Mouse (Mus musculus) midbrain, embryonic 12.5 days (tissue): ENCODE measurements around the gene Clcn3. TPM values are rescaled to one million over a fixed set of nuclear protein-coding genes. Genes with fewer than 3 reads are reported as not detected.

ENCODE experiments used
- ATAC-seq: fragments of 200-750 bp; cut with Nextera tagmentation; 2 replicates; pipeline ENCODE4 v1.8.0; 2017; ENCODE audit warnings: low read depth, moderate TSS enrichment, moderate library complexity; ENCODE audit not compliant: low FRiP score
- H3K27ac ChIP-seq: fragments of 300-500 bp; sonication (generic); replicated peaks from 2 replicates; pipeline ENCODE4 v1.5.1; 2016; ENCODE audit warnings: mild to moderate bottlenecking
- H3K27me3 ChIP-seq: fragments of 300-500 bp; sonication (generic); 2 replicates; pipeline ENCODE4 v1.6.1; 2016; ENCODE audit warnings: mild to moderate bottlenecking
- H3K36me3 ChIP-seq: fragments of 300-500 bp; sonication (generic); 2 replicates; pipeline ENCODE4 v1.6.1; 2016
- H3K4me1 ChIP-seq: fragments of 300-500 bp; sonication (generic); 2 replicates; pipeline ENCODE4 v1.6.1; 2016
- H3K4me2 ChIP-seq: fragments of 300-500 bp; sonication (generic); replicated peaks from 2 replicates; pipeline ENCODE4 v1.6.1; 2016; ENCODE audit warnings: mild to moderate bottlenecking, moderate library complexity
- H3K4me3 ChIP-seq: fragments of 300-500 bp; sonication (generic); 2 replicates; pipeline ENCODE4 v1.5.1; 2016; ENCODE audit warnings: mild to moderate bottlenecking
- H3K9ac ChIP-seq: fragments of 300-500 bp; sonication (generic); replicated peaks from 2 replicates; pipeline ENCODE4 v1.6.1; 2016; ENCODE audit warnings: mild to moderate bottlenecking, moderate library complexity
- H3K9me3 ChIP-seq: fragments of 300-500 bp; sonication (generic); 2 replicates; pipeline ENCODE4 v1.6.1; 2016; ENCODE audit warnings: mild to moderate bottlenecking
- WGBS: fragments of 180-500 bp; shearing (Covaris S2); methylation state at CpG from one replicate; pipeline ENCODE4 v1.1.7; 2016; 5-methylcytosine and 5-hydroxymethylcytosine counted together
- polyA plus RNA-seq: library from polyadenylated mRNA; unstranded; fragments of >200 nt; fragmentation: Nextera tagmentation; extraction: Ambion mirVana; gene quantifications from 2 replicates; pipeline ENCODE4 v1.2.1, GENCODE M21; 2016

Clcn3 gene
- polyA plus RNA-seq, 1 experiment from 2014 or later, result 47.9 TPM

- H3K4me3 ChIP-seq, result no peak overlapping the region
- H3K9ac ChIP-seq, result no peak overlapping the region
- no peaks in the 10 kb centered on the region for H3K36me3 ChIP-seq
- H3K4me2 ChIP-seq, result no peak overlapping the region
- H3K9me3 ChIP-seq, result no peaks in the 10 kb centered on the region
- no peaks in the 10 kb centered on the region for H3K27me3 ChIP-seq
- 74% methylated on average over 4 of the region's 4 CpGs for WGBS
- H3K27ac ChIP-seq, result no peak overlapping the region
- no peak for ATAC-seq
- H3K4me1 ChIP-seq, result peaks cover 19% of the 10 kb centered on the region
These were observed 33.2 kb downstream of the Clcn3 start for GRCm38 (mm10) chr8:60949859-60950258.

GRCm38 (mm10) chr8:60947503-60947902 is 35.6 kb downstream of the Clcn3 start:
- Histone ChIP-seq H3K9ac (no peak overlapping the region), H3K9me3 (no peaks in the 10 kb centered on the region), H3K4me3 (no peak overlapping the region), H3K4me2 (no peak overlapping the region), H3K4me1 (peaks cover 15% of the 10 kb centered on the region), H3K36me3 (no peaks in the 10 kb centered on the region), H3K27me3 (no peaks in the 10 kb centered on the region), H3K27ac (no peak overlapping the region)
- no peak for ATAC-seq

GRCm38 (mm10) chr8:60942867-60943266 is 40.2 kb downstream of the Clcn3 start:
- H3K36me3 ChIP-seq, result no peaks in the 10 kb centered on the region
- no peaks in the 10 kb centered on the region for H3K27me3 ChIP-seq
- no peak overlapping the region for H3K9ac ChIP-seq
- H3K4me1 ChIP-seq, result peaks cover 8% of the 10 kb centered on the region
- ATAC-seq, result no peak
- WGBS, result 97% methylated on average over 2 of the region's 2 CpGs
- no peak overlapping the region for H3K4me2 ChIP-seq
- H3K4me3 ChIP-seq, result no peak overlapping the region
- H3K27ac ChIP-seq, result no peak overlapping the region
- H3K9me3 ChIP-seq, result no peaks in the 10 kb centered on the region

GRCm38 (mm10) chr8:60938717-60939424 is 44.2 kb downstream of the Clcn3 start:
- no peak overlapping the region for H3K4me2 ChIP-seq
- H3K27ac ChIP-seq, result no peak overlapping the region
- no peaks in the 10 kb centered on the region for H3K27me3 ChIP-seq
- peaks cover 8% of the 10 kb centered on the region for H3K4me1 ChIP-seq
- H3K36me3 ChIP-seq, result peaks cover 5% of the 10 kb centered on the region
- H3K9ac ChIP-seq, result no peak overlapping the region
- no peak overlapping the region for H3K4me3 ChIP-seq
- 0 out of 2 replicates have a peak, but pooled peaks have one; percentile 23 for ATAC-seq
- H3K9me3 ChIP-seq, result no peaks in the 10 kb centered on the region
- WGBS, result 14% methylated on average over 3 of the region's 3 CpGs

GRCm38 (mm10) chr8:60933617-60934016 is 49.5 kb downstream of the Clcn3 start:
- Histone ChIP-seq H3K4me3 (no peak overlapping the region), H3K9me3 (no peaks in the 10 kb centered on the region), H3K4me1 (peaks cover under 1% of the 10 kb centered on the region; the same call in 1 of the 2 replicates), H3K27me3 (no peaks in the 10 kb centered on the region), H3K27ac (no peak overlapping the region), H3K36me3 (peaks cover 10% of the 10 kb centered on the region), H3K9ac (no peak overlapping the region), H3K4me2 (no peak overlapping the region)
- ATAC-seq, result no peak

GRCm38 (mm10) chr8:60920176-60920575 is 62.9 kb downstream of the Clcn3 start:
- WGBS, result 95% methylated on average over 4 of the region's 4 CpGs
- ATAC-seq, result no peak
- H3K9me3 ChIP-seq, result no peaks in the 10 kb centered on the region
- H3K4me3 ChIP-seq, result no peak overlapping the region
- no peak overlapping the region for H3K27ac ChIP-seq
- H3K27me3 ChIP-seq, result no peaks in the 10 kb centered on the region
- H3K36me3 ChIP-seq, result peaks cover 8% of the 10 kb centered on the region; the same call in 1 of the 2 replicates
- no peak overlapping the region for H3K9ac ChIP-seq
- no peak overlapping the region for H3K4me2 ChIP-seq
- no peaks in the 10 kb centered on the region for H3K4me1 ChIP-seq

- Histone ChIP-seq H3K4me2 (no peak overlapping the region), H3K4me1 (no peaks in the 10 kb centered on the region), H3K9me3 (no peaks in the 10 kb centered on the region), H3K27me3 (no peaks in the 10 kb centered on the region), H3K36me3 (peaks cover 8% of the 10 kb centered on the region; the same call in 1 of the 2 replicates), H3K4me3 (no peak overlapping the region), H3K27ac (no peak overlapping the region), H3K9ac (no peak overlapping the region)
- no peak for ATAC-seq
- 94% methylated on average over 3 of the region's 3 CpGs for WGBS
These were observed 64.0 kb downstream of the Clcn3 start for GRCm38 (mm10) chr8:60919069-60919468.

GRCm38 (mm10) chr8:60912554-60912953 is 70.5 kb downstream of the Clcn3 start:
- no peak for ATAC-seq

GRCm38 (mm10) chr8:60912081-60912480 is 71.0 kb downstream of the Clcn3 start:
- Histone ChIP-seq H3K4me3 (no peak overlapping the region), H3K4me1 (no peaks in the 10 kb centered on the region), H3K9ac (no peak overlapping the region), H3K27ac (no peak overlapping the region), H3K4me2 (no peak overlapping the region), H3K27me3 (no peaks in the 10 kb centered on the region), H3K36me3 (peaks cover 25% of the 10 kb centered on the region), H3K9me3 (no peaks in the 10 kb centered on the region)
- no peak for ATAC-seq
- 84% methylated on average over 4 of the region's 4 CpGs for WGBS

More at GRCm38 (mm10) chr8:60912554-60912953, 70.5 kb downstream of the Clcn3 start:
- Histone ChIP-seq H3K9ac (no peak overlapping the region), H3K4me1 (no peaks in the 10 kb centered on the region), H3K27ac (no peak overlapping the region), H3K4me3 (no peak overlapping the region), H3K36me3 (peaks cover 25% of the 10 kb centered on the region), H3K9me3 (no peaks in the 10 kb centered on the region), H3K4me2 (no peak overlapping the region), H3K27me3 (no peaks in the 10 kb centered on the region)
- 52% methylated on average over 10 of the region's 10 CpGs for WGBS

- Histone ChIP-seq H3K4me1 (0 out of 2 replicates have a peak, but pooled peaks cover 4% of the 10 kb centered on the region), H3K36me3 (peaks cover 14% of the 10 kb centered on the region), H3K27ac (no peak overlapping the region), H3K27me3 (no peaks in the 10 kb centered on the region), H3K4me3 (no peak overlapping the region), H3K4me2 (no peak overlapping the region), H3K9ac (no peak overlapping the region), H3K9me3 (no peaks in the 10 kb centered on the region)
- 0 out of 2 replicates have a peak, but pooled peaks have one; percentile 38 for ATAC-seq
- 75% methylated on average over 9 of the region's 9 CpGs for WGBS
These were observed 83.0 kb downstream of the Clcn3 start for GRCm38 (mm10) chr8:60900147-60900546.

GRCm38 (mm10) chr8:60895878-60896277 is 87.2 kb downstream of the Clcn3 start:
- 95% methylated on average over 6 of the region's 6 CpGs for WGBS
- Histone ChIP-seq H3K27me3 (no peaks in the 10 kb centered on the region), H3K4me2 (no peak overlapping the region), H3K4me1 (peaks cover 19% of the 10 kb centered on the region), H3K4me3 (no peak overlapping the region), H3K27ac (no peak overlapping the region), H3K36me3 (peaks cover 25% of the 10 kb centered on the region), H3K9ac (no peak overlapping the region), H3K9me3 (no peaks in the 10 kb centered on the region)
- ATAC-seq, result no peak

GRCm38 (mm10) chr8:60891757-60892156 is 91.3 kb downstream of the Clcn3 start:
- 90% methylated on average over 4 of the region's 4 CpGs for WGBS
- Histone ChIP-seq H3K36me3 (peaks cover 14% of the 10 kb centered on the region), H3K4me1 (peaks cover 18% of the 10 kb centered on the region), H3K9ac (no peak overlapping the region), H3K27me3 (no peaks in the 10 kb centered on the region), H3K4me2 (peak overlapping the region; percentile 76), H3K27ac (no peak overlapping the region), H3K9me3 (no peaks in the 10 kb centered on the region), H3K4me3 (no peak overlapping the region)
- no peak for ATAC-seq

GRCm38 (mm10) chr8:60890520-60890874 is 92.6 kb downstream of the Clcn3 start:
- WGBS, result 3% methylated on average over 22 of the region's 23 CpGs
- Histone ChIP-seq H3K4me3 (peak overlapping the region; percentile 74), H3K9me3 (no peaks in the 10 kb centered on the region), H3K36me3 (peaks cover 10% of the 10 kb centered on the region), H3K9ac (peak overlapping the region; percentile 79), H3K27ac (peak overlapping the region; percentile 44; the same call in 1 of the 2 replicates), H3K4me2 (peak overlapping the region; percentile 76), H3K27me3 (no peaks in the 10 kb centered on the region), H3K4me1 (peaks cover 18% of the 10 kb centered on the region)
- no peak for ATAC-seq
